Mouse (Mus musculus) large intestine, adult 2 months (tissue): Measurements from ENCODE around the gene Elp4. TPM values are rescaled to one million over a fixed set of nuclear protein-coding genes. Genes with fewer than 3 reads are reported as not detected.

Source experiments
- DNase-seq: peaks from one replicate; pipeline ENCODE4 v3.0.0-alpha.2; 2012; ENCODE audit warnings: low read depth, low spot score
- WGBS: fragments of 180-500 bp; shearing (Covaris S2); methylation state at CpG from one replicate; pipeline ENCODE4 v1.1.7; 2018; 5-methylcytosine and 5-hydroxymethylcytosine counted together
- polyA plus RNA-seq: library from polyadenylated mRNA; depleted of rRNA; stranded (reverse); fragments of >200 nt; gene quantifications from 2 replicates; pipeline ENCODE4 v1.2.3, GENCODE M21; 2012

The Elp4 gene
- polyA plus RNA-seq, 1 experiment = 2.1 TPM

DNA sequence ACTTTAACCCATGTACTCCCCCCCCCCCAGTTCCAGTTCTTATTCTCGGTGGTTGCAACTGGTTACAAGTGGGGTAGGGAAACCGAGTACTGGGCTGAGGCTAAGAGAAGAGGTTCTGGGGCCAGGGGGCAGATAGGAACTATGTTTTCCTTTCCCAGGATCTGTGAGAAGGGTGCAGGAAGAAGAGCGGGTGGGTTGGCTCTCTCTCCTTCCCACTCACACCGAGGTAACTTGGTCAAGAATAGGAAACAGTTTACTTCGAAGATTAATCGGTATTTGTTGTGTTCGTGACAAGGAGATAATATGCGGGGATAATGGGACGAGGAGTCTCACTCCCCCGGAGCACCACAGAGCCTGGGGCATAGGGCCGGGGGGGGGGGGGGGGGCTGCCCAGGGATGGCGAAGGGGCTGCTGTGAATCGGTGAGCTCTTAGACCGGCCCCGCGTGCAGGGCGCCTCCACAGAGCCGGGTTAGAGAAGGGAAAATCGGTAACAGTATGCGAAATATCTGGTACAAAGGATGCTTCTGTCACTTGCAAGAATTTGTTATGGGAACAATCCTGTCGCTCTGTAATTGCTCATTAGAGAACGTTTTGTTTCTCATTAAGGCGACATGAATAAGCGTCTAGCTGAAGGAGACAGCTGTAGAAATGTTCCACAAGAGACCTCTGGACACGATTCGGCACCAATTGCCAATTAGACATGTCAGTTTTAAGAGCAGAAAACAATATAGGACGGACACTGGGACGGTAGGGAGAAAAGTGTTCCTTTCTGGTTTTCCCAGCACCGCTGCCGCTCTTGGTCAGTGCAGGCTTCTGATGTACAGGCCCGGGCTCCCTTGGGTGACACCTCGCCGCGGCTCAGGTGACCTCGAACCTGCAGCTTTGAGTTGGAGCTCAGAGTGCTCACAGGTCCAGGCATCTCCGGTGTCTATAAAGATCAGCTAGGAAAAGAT, 217.7 kb downstream of the Elp4 start:
- no peak for DNase-seq
- WGBS = 7% methylated on average over 36 of the region's 36 CpGs

DNA sequence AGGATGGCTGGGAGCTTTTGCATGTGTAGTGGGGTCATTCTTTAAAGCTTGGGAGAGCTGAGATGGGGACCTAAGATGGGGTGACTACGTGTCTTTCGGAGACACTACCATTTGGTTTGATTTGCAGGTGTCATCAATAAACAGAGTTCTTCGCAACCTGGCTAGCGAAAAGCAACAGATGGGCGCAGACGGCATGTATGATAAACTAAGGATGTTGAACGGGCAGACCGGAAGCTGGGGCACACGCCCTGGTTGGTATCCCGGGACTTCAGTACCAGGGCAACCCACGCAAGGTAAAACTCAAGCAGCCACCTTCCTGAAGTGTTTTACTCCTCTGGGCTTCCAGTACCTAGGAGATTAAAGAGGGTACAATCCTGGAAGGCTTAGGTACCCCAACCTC, 218.7 kb downstream of the Elp4 start:
- DNase-seq = no peak
- WGBS = 8% methylated on average over 11 of the region's 11 CpGs

DNA sequence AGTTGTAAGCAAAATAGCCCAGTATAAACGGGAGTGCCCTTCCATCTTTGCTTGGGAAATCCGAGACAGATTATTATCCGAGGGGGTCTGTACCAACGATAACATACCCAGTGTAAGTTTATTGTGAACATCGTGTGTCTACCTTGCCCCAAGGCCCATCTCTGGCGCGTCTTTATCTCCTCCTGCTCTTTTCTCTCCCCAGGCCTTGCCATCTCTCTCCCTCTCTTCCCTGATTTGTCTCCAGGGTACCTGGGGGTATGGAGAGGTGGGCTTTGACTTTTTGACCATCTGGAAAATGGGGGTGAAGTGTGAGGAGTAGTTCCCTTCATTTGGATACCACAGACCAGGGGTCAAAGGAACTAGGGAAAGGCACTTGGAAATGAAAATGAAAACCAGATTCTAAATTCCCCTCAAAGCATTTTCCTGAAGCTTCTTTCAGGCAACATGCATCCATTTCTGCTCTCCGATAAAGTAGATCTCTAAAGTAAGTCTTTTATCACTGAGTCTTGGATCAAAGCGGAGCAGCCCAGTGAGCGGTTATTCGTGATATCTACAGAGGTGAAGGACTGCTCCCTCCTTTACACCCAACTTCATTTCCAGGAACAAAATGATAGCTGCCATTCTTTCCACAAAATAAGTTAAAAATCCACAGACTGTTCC, 219.2 kb downstream of the Elp4 start:
- DNase-seq = no peak

GRCm38 (mm10) chr2:105683771-105684410, 220.5 kb downstream of the Elp4 start:
- WGBS = 5% methylated on average over 22 of the region's 22 CpGs
- no peak for DNase-seq

More for the DNA sequence above, 219.2 kb downstream of the Elp4 start:
- WGBS = 10% methylated on average over 11 of the region's 11 CpGs

DNA sequence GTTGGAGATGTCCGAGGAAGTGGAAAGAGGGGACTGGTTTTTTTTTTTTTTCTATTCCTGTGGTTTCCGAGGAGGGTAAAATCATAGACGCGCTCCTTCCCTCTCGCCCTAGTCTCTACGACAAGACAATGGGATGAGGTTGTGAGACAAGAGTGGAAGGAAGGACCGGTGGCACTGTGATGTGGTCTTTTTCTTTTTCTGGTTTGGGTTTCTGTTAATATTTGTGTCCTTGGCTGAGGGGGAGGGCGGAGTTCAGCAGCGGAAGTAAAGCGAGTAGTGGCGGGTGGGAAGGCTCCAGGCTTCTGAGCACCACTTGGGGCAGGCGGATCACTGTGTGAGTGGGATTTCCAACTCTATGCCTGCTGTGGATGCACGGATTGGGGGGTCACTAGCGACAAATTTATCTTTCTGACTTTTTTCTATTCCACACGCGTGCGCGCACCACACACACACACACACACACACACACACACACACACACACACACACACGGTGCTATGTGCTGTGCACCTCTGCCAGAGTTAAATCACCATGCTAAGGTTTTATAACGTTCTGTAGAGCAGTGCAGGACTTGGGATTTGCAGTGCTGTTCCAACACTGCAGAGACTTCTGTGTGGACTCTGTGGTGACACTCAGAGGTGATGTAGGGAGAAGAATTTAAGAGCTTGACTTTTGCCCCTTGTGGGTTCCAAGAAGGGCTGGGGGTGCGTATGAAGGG, 221.6 kb downstream of the Elp4 start:
- DNase-seq = no peak
- 3% methylated on average over 21 of the region's 21 CpGs for WGBS

- WGBS = 2% methylated on average over 23 of the region's 23 CpGs
- no peak for DNase-seq
These were observed 222.3 kb downstream of the Elp4 start for GRCm38 (mm10) chr2:105682011-105682501.

- DNase-seq = no peak
- 9% methylated on average over 30 of the region's 30 CpGs for WGBS
These were observed 223.2 kb downstream of the Elp4 start for GRCm38 (mm10) chr2:105680999-105681710.

DNA sequence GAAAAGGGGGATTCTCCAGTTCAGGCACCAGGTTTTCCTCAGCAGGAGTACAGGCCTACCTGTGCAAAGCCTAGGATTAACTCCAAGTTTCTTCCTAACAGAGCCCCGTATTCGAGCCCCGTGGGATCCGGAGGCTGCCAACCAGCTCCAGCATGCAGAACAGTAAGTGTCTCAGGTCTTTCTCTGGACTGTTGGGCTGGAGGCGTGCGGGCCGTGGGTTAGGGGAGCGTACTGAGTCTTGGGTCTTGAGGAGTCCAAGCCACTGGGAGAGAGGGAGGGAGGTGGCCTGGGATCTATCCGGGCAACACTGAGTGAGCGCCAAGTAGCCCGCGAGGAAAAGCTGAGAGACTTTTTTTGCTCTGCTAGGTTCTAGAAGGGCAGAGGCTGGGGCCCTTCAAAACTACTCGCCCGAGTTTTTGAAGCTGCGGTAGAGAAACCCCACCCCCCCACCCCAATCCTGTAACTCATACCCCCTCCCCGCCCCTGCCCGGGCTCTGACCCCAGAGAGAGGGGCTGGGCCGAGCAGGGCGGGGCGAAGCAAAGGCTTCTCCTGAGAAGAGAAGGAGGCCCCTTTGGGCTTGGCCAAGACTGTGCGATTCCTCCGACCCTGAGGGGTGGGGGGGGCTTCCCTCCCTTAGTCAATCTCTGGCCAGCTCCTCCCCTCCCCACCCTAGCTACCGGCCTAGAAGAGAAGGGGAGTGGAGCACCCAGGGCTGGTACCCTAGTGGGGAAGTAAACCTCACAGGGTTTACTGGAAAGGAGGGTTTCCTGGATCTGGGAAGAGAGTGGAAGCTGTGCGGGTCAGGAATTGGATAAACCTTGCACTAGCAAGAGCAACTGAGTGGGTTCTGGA, 224.0 kb downstream of the Elp4 start:
- no peak for DNase-seq
- WGBS = 3% methylated on average over 24 of the region's 24 CpGs

DNA sequence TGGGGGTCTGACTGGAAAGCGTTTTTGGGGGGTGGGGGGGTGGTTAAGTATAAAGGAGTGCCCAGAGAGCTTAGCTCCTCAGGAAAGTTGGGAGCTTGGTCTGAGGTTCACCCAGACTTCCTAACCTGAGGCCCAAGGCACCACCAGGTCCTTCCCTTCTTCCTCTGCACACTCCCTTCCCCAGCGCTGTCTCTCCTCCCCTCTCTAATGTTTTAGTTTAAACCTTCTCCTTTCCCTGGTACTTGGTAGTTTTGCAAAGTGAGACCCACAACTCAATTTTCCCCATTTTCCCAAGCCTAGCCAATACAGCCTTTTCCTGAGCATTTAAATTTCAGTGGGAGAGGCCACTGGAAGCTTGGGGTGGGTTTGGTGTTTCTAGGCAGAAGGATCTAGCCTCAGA, 225.0 kb downstream of the Elp4 start:
- DNase-seq = no peak
- WGBS = 0% methylated on average over 2 of the region's 2 CpGs

DNA sequence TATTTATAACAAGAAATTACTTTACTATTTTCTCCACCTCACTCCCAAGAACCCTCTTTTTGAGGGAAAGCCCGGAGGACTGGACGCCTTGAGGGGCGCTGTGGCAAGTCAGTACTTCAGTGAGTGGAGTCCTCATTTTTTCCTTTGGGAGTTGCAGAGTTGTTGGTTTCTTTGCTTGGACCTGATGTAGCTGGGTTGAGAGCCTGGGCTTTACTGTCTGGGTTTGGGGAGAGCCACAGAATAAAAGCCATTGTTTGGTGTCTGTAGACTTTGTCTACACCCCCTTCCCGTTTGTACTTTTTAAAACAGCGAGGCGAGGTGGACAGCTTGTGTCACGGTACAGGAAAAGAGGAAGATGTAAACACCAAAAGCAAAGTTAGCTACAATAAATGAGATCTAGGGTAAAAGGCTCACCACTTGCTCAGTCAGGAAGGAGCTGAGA, 225.5 kb downstream of the Elp4 start:
- WGBS = 4% methylated on average over 7 of the region's 7 CpGs
- DNase-seq = no peak

DNA sequence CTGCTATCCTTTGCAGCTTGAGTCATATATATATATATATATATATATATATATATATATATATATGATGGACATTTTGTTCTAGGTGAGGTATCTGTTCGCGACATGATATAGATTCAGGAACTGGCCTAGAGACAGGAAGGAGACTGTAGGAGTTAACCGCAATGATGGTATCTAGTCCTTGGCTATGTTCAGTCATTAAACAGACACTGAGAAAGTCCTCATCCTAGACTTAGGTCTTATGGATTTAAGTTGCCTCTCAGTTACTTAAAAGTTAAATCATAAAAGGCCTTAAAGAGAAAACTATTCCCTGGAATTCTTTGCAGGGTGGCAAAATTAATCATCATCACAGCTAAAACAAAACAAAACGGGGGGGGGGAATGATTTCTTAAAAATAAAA, 226.1 kb downstream of the Elp4 start:
- 10% methylated on average over 4 of the region's 4 CpGs for WGBS
- DNase-seq = no peak

DNA sequence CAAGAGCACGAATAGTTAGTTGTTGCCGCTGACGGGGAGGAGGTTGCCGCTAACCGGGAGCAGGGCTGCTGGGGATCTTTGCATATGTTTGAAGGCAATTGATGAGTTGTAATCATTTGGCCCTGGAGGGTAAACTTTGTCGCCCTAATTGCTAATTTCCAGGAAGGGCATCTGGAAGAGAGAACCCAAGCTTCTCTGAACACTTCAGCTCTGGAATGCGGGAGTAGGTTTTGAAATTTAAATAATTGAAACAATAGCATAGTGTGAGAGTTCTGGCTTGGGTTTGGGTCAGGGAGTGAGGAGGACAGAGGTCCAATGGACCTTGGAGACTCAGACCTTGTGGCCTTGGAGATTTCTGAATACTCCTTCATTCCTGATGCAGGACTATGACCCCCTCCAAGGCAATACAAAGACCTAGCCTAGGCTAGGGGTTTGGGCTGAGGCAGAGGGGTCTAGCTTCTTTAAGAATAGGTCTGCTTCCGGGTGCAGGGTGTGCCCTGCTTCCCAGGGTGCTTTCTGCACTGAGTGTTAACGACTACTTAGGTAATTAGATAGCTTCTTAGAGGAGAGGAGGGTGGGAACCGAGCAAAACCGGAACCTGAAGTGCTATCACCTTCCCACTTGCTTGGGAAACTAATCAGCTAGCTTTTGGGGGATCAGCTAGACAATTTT, 226.8 kb downstream of the Elp4 start:
- 6% methylated on average over 11 of the region's 11 CpGs for WGBS
- no peak for DNase-seq

DNA sequence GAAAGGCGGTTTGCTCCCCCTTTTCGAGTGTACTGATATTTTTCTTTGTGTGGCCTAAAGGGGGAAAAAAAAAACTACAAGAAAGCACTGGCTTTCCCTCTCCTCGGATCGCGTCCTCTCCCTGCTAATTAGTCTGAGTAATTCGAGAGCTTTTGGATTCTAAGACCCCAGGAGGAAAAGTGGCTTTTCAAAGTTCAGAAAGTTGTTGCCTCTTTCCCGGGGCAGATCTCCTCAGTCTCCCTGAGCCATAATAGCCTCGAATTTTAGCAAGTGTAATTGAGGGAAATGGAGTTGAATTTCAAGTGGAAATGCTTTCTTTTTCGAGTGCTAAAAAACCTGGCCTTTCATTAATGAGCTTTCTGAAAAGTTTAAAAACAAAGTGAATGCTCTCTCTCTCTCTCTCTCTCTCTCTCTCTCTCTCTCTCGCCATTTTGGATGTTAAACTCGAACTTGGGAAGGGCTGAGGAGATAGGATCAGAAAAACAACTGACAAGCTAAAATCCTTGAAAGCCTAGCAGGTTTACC, 227.4 kb downstream of the Elp4 start:
- no peak for DNase-seq
- WGBS = 4% methylated on average over 11 of the region's 11 CpGs

DNA sequence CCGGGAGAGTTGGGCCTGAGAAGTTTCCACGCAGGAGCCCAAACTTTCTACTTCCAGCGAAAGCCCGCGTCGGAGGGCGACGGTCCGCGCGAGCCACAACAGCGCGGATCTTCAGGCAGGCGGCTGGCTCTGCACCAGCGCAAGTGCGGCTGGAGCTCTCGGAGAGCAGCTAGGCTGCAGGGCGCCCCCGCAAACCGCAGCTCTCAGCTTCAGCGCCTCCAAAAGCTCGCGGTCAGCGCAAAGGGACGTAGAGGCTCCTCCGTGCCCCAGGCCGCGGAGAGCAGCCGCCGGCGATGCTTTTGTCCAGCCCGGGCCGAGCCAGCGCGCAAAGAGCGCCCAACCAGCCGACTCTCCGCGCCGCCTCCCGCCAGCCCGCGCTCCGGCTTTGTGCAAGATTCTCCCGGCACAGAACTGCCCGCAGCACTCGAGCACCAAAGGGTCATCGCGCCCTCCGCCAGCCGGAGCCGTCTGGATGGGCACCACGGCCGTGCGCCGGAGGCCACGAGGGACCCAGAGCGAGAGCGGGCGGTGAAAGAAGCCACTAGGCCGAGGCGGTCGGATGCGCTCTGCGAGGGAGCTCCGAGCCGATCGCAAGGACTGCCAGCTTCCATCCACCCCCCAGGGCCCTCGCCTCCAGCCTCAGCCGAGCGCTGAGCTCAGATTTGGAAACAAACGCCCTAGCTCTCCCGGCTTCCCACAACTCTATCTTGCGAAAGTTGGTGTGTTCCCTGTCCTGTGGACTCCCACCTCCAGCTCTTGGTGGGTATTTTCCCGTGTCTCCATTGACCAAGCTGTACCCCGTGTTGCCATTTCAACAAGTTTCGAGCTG, 228.1 kb downstream of the Elp4 start:
- DNase-seq = no peak
- WGBS = 2% methylated on average over 77 of the region's 77 CpGs

DNA sequence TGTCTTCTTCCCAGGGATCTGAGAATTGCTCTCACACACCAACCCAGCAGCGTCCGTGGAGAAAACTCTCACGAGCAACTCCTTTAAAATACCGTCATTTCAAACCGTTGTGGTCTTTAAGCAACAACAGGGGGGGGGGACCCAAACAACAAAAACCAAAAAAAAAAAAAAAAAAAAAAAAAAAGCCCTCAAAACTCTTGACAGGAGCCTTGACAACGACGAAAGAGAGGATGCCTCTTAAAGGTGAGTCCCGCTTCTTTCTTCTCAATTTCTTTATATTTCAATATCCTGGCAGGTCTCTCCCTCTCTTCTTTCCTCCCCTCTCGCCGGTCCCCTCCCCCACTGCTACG, 228.7 kb downstream of the Elp4 start:
- WGBS = 6% methylated on average over 11 of the region's 11 CpGs
- no peak for DNase-seq

DNA sequence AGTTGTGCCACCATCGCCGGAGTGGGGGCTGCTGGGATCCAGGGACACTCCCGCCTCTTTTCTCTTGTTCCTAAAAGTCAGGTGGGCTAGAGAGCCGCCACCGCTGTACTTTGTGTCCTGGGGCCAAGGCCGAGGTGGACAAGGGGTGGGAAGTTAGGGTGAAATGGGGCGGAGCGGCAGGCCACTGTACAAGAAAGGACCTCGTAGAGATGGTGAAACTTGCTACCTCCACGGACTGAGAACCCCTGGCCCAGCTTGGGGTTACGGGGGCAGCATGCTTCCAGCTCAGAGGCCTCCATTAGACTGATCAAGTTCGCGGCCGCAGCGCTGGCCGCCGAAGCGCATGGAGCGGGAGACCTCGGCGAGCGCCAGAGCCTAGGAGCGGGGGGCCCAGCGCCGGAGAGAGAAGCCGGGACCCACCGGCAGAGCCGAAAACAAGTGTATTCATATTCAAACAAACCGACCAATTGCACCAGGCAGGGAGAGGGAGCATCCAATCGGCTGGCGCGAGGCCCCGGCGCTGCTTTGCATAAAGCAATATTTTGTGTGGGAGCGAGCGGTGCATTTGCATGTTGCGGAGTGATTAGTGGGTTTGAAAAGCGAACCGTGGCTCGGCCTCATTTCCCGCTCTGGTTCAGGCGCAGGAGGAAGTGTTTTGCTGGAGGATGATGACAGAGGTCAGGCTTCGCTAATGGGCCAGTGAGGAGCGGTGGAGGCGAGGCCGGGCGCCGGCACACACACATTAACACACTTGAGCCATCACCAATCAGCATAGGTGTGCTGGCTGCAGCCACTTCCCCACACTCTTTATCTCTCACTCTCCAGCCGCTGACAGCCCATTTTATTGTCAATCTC, 229.3 kb downstream of the Elp4 start:
- DNase-seq = no peak
- WGBS = 3% methylated on average over 49 of the region's 49 CpGs
